Mouse (Mus musculus): ENCODE data around the gene Tipin. TPM values are rescaled to one million over a fixed set of nuclear protein-coding genes. Genes with fewer than 3 reads are reported as not detected.

Gene Tipin
- polyA plus RNA-seq (2015; fragmentation: Nextera tagmentation; extraction: Ambion mirVana): 106 and 120 TPM in 2 replicates

GRCm38 (mm10) chr9:64281105-64281780 is at the start of gene Tipin:
Gene Tipin (plus strand): TSS chr9:64281581.
- H3K9ac ChIP-seq (replicated peaks; ENCODE audit: low read depth, low read length): peak within 1 kb of the TSS; percentile 95
- peak; percentile 98 for ATAC-seq
- WGBS: 3% methylated on average over 46 of the region's 46 CpGs
- H3K36me3 ChIP-seq (ENCODE audit: control insufficient read depth, insufficient read depth): no peaks in the 10 kb centered on the region
- peak within 1 kb of the TSS; percentile 91 for H3K27ac ChIP-seq (ENCODE audit: low read length)
- peaks cover 9% of the 10 kb centered on the region for H3K4me1 ChIP-seq (replicated peaks; ENCODE audit: control insufficient read depth, insufficient read depth, low read length)
- H3K4me2 ChIP-seq (ENCODE audit: low read length): peak within 1 kb of the TSS; percentile 75
- H3K9me3 ChIP-seq (ENCODE audit: control insufficient read depth, low read length): no peaks in the 10 kb centered on the region
- H3K27me3 ChIP-seq (replicated peaks; ENCODE audit: control insufficient read depth, insufficient read depth, low read length): no peaks in the 10 kb centered on the region
- peak within 1 kb of the TSS; percentile 91 for H3K4me3 ChIP-seq (replicated peaks; ENCODE audit: low read length)

GRCm38 (mm10) chr9:64231674-64232073 is 49.7 kb upstream of the Tipin start:
- 66% methylated on average over 3 of the region's 3 CpGs for WGBS
- no peaks in the 10 kb centered on the region for H3K9me3 ChIP-seq (ENCODE audit: control insufficient read depth, low read length)
- no peaks in the 10 kb centered on the region for H3K27me3 ChIP-seq (replicated peaks; ENCODE audit: control insufficient read depth, insufficient read depth, low read length)
- no peak overlapping the region for H3K4me2 ChIP-seq (ENCODE audit: low read length)
- peaks cover 15% of the 10 kb centered on the region for H3K4me1 ChIP-seq (replicated peaks; ENCODE audit: control insufficient read depth, insufficient read depth, low read length)
- peak overlapping the region; percentile 39; the same call in 1 of the 2 replicates for H3K27ac ChIP-seq (ENCODE audit: low read length)
- ATAC-seq: no peak
- H3K9ac ChIP-seq (replicated peaks; ENCODE audit: low read depth, low read length): no peak overlapping the region
- H3K4me3 ChIP-seq (replicated peaks; ENCODE audit: low read length): no peak overlapping the region
- H3K36me3 ChIP-seq (ENCODE audit: control insufficient read depth, insufficient read depth): no peaks in the 10 kb centered on the region

GRCm38 (mm10) chr9:64232257-64232957 is 49.0 kb upstream of the Tipin start:
- H3K4me2 ChIP-seq (ENCODE audit: low read length): no peak overlapping the region
- no peak for ATAC-seq
- H3K4me1 ChIP-seq (replicated peaks; ENCODE audit: control insufficient read depth, insufficient read depth, low read length): peaks cover 15% of the 10 kb centered on the region
- no peak overlapping the region for H3K9ac ChIP-seq (replicated peaks; ENCODE audit: low read depth, low read length)
- H3K4me3 ChIP-seq (replicated peaks; ENCODE audit: low read length): no peak overlapping the region
- WGBS: 45% methylated on average over 9 of the region's 9 CpGs
- H3K27ac ChIP-seq (ENCODE audit: low read length): peak overlapping the region; percentile 39
- H3K36me3 ChIP-seq (ENCODE audit: control insufficient read depth, insufficient read depth): no peaks in the 10 kb centered on the region
- H3K9me3 ChIP-seq (ENCODE audit: control insufficient read depth, low read length): no peaks in the 10 kb centered on the region
- H3K27me3 ChIP-seq (replicated peaks; ENCODE audit: control insufficient read depth, insufficient read depth, low read length): no peaks in the 10 kb centered on the region

GRCm38 (mm10) chr9:64233656-64234055 is 47.7 kb upstream of the Tipin start:
- no peak overlapping the region for H3K4me2 ChIP-seq (ENCODE audit: low read length)
- H3K4me1 ChIP-seq (replicated peaks; ENCODE audit: control insufficient read depth, insufficient read depth, low read length): peaks cover 13% of the 10 kb centered on the region
- no peak overlapping the region for H3K9ac ChIP-seq (replicated peaks; ENCODE audit: low read depth, low read length)
- 63% methylated on average over 5 of the region's 5 CpGs for WGBS
- no peaks in the 10 kb centered on the region for H3K27me3 ChIP-seq (replicated peaks; ENCODE audit: control insufficient read depth, insufficient read depth, low read length)
- H3K36me3 ChIP-seq (ENCODE audit: control insufficient read depth, insufficient read depth): no peaks in the 10 kb centered on the region
- no peak for ATAC-seq
- no peak overlapping the region; the same call in 1 of the 2 replicates for H3K27ac ChIP-seq (ENCODE audit: low read length)
- H3K9me3 ChIP-seq (ENCODE audit: control insufficient read depth, low read length): no peaks in the 10 kb centered on the region
- H3K4me3 ChIP-seq (replicated peaks; ENCODE audit: low read length): no peak overlapping the region

- Histone ChIP-seq H3K36me3 (ENCODE audit: control insufficient read depth, insufficient read depth) (no peaks in the 10 kb centered on the region), H3K4me1 (replicated peaks; ENCODE audit: control insufficient read depth, insufficient read depth, low read length) (peaks cover 9% of the 10 kb centered on the region), H3K9me3 (ENCODE audit: control insufficient read depth, low read length) (no peaks in the 10 kb centered on the region), H3K27ac (ENCODE audit: low read length) (no peak within 1 kb of the TSS), H3K9ac (replicated peaks; ENCODE audit: low read depth, low read length) (no peak within 1 kb of the TSS), H3K4me2 (ENCODE audit: low read length) (no peak within 1 kb of the TSS), H3K4me3 (replicated peaks; ENCODE audit: low read length) (no peak within 1 kb of the TSS), H3K27me3 (replicated peaks; ENCODE audit: control insufficient read depth, insufficient read depth, low read length) (no peaks in the 10 kb centered on the region)
- 94% methylated on average over 8 of the region's 8 CpGs for WGBS
- ATAC-seq: no peak
Measured at GRCm38 (mm10) chr9:64234768-64235435, 46.5 kb upstream of the Tipin start, which contains the start of gene Uchl4. Gene Uchl4 (plus strand): TSS chr9:64235201.

- Histone ChIP-seq H3K36me3 (ENCODE audit: control insufficient read depth, insufficient read depth) (no peaks in the 10 kb centered on the region), H3K4me3 (replicated peaks; ENCODE audit: low read length) (no peak overlapping the region), H3K9me3 (ENCODE audit: control insufficient read depth, low read length) (no peaks in the 10 kb centered on the region), H3K27me3 (replicated peaks; ENCODE audit: control insufficient read depth, insufficient read depth, low read length) (no peaks in the 10 kb centered on the region), H3K4me1 (replicated peaks; ENCODE audit: control insufficient read depth, insufficient read depth, low read length) (peaks cover 9% of the 10 kb centered on the region), H3K4me2 (ENCODE audit: low read length) (no peak overlapping the region), H3K27ac (ENCODE audit: low read length) (no peak overlapping the region), H3K9ac (replicated peaks; ENCODE audit: low read depth, low read length) (no peak overlapping the region)
- WGBS: 96% methylated on average over 7 of the region's 7 CpGs
- ATAC-seq: no peak
Measured at GRCm38 (mm10) chr9:64236056-64236455, 45.3 kb upstream of the Tipin start.

GRCm38 (mm10) chr9:64240116-64240515 is 41.3 kb upstream of the Tipin start:
- no peak overlapping the region for H3K4me3 ChIP-seq (replicated peaks; ENCODE audit: low read length)
- no peak for ATAC-seq
- no peak overlapping the region for H3K9ac ChIP-seq (replicated peaks; ENCODE audit: low read depth, low read length)
- 50% methylated on average over 2 of the region's 2 CpGs for WGBS
- H3K9me3 ChIP-seq (ENCODE audit: control insufficient read depth, low read length): no peaks in the 10 kb centered on the region
- no peaks in the 10 kb centered on the region for H3K4me1 ChIP-seq (replicated peaks; ENCODE audit: control insufficient read depth, insufficient read depth, low read length)
- no peak overlapping the region for H3K4me2 ChIP-seq (ENCODE audit: low read length)
- no peak overlapping the region for H3K27ac ChIP-seq (ENCODE audit: low read length)
- H3K27me3 ChIP-seq (replicated peaks; ENCODE audit: control insufficient read depth, insufficient read depth, low read length): no peaks in the 10 kb centered on the region
- H3K36me3 ChIP-seq (ENCODE audit: control insufficient read depth, insufficient read depth): no peaks in the 10 kb centered on the region

GRCm38 (mm10) chr9:64240681-64241080 is 40.7 kb upstream of the Tipin start:
- Histone ChIP-seq H3K4me3 (replicated peaks; ENCODE audit: low read length) (no peak overlapping the region), H3K27me3 (replicated peaks; ENCODE audit: control insufficient read depth, insufficient read depth, low read length) (no peaks in the 10 kb centered on the region), H3K4me2 (ENCODE audit: low read length) (no peak overlapping the region), H3K4me1 (replicated peaks; ENCODE audit: control insufficient read depth, insufficient read depth, low read length) (no peaks in the 10 kb centered on the region), H3K9ac (replicated peaks; ENCODE audit: low read depth, low read length) (no peak overlapping the region), H3K36me3 (ENCODE audit: control insufficient read depth, insufficient read depth) (no peaks in the 10 kb centered on the region), H3K27ac (ENCODE audit: low read length) (no peak overlapping the region), H3K9me3 (ENCODE audit: control insufficient read depth, low read length) (no peaks in the 10 kb centered on the region)
- WGBS: 76% methylated on average over 8 of the region's 8 CpGs
- ATAC-seq: no peak

- Histone ChIP-seq H3K4me3 (replicated peaks; ENCODE audit: low read length) (no peak overlapping the region), H3K27ac (ENCODE audit: low read length) (no peak overlapping the region), H3K4me2 (ENCODE audit: low read length) (no peak overlapping the region), H3K9ac (replicated peaks; ENCODE audit: low read depth, low read length) (no peak overlapping the region), H3K36me3 (ENCODE audit: control insufficient read depth, insufficient read depth) (no peaks in the 10 kb centered on the region), H3K9me3 (ENCODE audit: control insufficient read depth, low read length) (no peaks in the 10 kb centered on the region), H3K27me3 (replicated peaks; ENCODE audit: control insufficient read depth, insufficient read depth, low read length) (no peaks in the 10 kb centered on the region), H3K4me1 (replicated peaks; ENCODE audit: control insufficient read depth, insufficient read depth, low read length) (no peaks in the 10 kb centered on the region)
- no peak for ATAC-seq
- WGBS: 82% methylated on average over 6 of the region's 6 CpGs
Measured at GRCm38 (mm10) chr9:64242381-64242831, 39.0 kb upstream of the Tipin start.
